Mouse (Mus musculus) retina, embryonic 14.5 days (tissue): ENCODE data around the gene Efcab12.

Source experiments
- DNase-seq: peaks from one replicate; pipeline ENCODE4 v3.0.0-alpha.2; 2015; ENCODE audit warnings: low spot score

Gene Efcab12

GRCm38 (mm10) chr6:115845006-115845405 lies 6.8 kb upstream of the Efcab12 start:
- no peak for DNase-seq

DNA sequence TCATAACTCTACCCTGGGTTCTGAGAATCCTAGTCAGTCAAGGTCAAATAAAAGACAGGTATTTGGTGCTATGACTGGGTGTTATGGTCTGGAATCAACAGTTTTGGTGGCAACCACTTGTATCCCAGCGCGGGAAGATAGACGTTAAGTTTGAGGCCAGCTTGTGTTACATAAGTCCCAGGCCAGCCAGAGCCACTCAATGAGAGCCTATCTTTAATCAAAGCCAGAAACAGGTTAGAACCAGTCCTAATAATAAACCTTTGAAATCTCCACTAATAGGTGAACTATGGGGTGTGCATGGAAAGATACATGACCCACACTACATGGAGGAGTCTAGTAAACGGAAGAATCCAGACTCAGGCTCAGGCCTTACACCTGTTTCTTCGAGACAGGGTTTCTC lies 533 bp upstream of the Efcab12 start:
- no peak for DNase-seq

- no peak for DNase-seq
These were observed 4.4 kb downstream of the Efcab12 start for GRCm38 (mm10) chr6:115833861-115834260.

DNA sequence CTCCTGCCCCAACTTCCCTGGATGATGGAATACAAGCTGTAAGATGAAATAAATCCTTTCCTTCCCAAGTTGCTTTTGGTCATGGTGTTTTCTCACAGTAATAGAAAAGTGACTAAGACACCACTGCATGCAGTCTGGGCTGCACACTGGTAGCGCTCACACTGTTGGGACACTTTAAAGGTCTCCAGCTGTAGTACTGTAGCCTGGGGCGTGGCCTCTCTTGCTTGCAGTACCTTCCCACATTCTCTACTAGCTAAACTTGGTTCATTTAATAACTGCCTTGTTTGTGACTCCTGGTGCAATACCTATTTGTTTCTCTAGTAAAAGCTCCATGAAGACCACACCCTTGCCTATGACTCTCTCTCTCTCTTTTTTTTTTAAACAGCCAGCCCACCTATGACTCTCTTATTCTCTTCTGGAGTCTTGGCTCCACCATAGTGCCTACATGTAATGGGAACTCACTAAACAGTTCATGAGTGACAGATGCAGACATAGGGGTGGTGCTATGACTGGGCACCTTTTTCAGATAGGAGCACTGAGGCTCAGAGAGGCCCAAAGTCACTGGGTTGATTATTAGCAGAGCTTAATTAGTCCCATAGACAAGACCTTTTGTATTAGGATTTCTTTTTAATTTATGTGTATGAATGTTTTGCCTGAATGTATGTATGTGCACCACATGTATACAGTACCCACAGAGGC lies 5.9 kb downstream of the Efcab12 start:
- DNase-seq = no peak

DNA sequence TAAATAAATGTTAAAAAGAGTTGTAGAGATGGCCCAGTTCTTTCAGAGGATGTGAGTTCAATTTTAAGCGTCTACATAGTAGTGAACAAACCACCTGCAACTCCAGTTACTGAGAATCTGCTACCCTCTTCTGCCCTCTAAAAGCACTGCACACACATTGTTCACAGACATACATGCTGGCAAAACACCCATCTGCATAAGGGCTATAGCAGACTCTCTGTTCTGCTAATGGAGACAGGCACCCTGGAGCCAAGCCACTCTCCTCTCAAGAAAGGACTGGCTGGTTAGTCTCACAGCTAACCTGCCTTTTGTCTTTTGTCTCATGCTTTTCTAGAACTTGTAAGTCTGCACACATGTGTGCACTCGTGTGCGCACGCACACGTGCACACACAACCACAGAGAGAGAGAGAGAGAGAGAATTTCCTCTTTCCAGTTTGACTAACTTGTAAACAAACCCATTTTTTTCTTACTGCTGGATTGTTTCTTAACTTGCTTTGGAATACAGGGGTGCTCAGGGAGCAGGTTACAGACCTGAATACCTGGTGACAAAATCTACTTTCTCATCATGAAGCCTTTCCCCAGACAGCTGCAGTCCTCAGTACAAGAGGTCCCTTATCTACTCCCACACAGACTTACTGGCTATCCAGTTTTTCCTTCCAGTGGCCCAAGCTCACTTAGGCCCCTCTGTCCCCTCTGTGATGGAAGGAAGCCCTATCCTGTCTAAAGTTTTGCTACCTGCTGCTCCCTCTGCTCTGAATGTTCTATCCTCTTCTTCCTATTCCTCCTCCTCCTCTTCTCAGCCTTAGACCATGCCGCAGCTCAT lies 7.2 kb downstream of the Efcab12 start:
- no peak for DNase-seq

DNA sequence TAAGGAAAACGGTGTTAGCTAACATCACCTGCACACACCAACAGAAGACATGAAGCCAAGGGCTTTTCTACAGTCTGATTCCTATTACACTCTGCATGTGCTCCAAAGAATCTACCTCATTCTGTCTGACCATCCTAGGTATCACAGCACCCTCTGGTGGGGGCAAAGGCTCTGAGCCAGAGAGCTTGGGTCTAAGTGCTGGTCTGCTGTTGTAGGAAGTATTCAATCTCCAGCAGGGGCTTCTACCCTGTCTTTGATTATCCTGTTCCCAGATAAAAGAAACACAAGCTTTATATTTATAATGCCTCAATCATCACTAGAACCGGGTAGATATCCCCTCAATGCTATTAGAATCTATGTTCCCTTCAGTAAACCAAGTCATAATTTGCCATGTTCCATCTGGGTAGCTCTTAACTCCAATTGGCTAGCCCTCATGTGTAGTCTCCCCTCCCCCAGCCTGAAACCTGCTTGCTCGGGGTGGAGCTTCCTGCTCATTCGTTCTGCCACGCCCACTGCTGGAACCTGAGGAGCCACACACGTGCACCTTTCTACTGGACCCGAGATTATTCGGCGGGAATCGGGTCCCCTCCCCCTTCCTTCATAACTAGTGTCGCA lies 14.3 kb downstream of the Efcab12 start:
- peak; percentile 78 for DNase-seq

DNA sequence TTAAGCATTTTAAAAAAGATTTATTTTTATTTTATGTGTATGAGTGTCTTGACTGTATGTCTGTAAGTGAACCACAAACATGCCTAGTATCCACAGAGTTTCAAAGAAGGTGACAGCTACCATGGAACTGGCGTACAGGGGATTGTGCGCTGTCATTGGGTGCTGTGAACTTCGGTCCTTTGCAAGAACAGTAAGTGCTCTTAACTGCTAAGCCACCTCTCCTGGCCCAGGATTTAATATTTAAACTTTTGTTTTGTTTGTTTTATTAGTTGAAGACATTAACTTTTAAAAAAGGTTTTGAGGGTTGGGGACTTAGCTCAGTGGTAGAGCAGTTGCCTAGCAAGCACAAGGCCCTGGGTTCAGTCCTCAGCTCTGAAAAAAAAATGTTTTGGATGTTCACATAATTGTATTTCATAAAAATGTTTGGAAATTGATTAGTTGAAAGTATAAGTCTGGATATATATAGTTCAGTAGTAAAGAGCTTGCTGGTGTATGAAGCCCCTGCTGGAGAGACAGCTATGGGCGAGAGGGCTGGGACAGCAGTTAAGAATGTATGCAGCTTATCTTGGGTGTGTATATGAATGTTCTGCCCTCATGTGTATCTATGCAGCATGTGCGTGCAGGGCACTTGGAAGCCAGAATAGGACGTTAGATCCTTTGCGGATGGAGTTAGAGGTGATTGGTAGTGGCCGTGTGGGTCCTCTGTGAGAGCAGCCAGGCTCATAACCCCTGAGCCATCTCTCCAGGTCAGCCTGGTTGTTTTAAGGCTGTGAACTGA lies 16.8 kb downstream of the Efcab12 start:
- DNase-seq = no peak

GRCm38 (mm10) chr6:115818129-115818528 lies 20.1 kb downstream of the Efcab12 start:
- no peak for DNase-seq

- DNase-seq = no peak
These were observed 23.2 kb downstream of the Efcab12 start for GRCm38 (mm10) chr6:115815041-115815440.

- DNase-seq = peak; percentile 70
These were observed 24.1 kb downstream of the Efcab12 start for GRCm38 (mm10) chr6:115814104-115814503.

DNA sequence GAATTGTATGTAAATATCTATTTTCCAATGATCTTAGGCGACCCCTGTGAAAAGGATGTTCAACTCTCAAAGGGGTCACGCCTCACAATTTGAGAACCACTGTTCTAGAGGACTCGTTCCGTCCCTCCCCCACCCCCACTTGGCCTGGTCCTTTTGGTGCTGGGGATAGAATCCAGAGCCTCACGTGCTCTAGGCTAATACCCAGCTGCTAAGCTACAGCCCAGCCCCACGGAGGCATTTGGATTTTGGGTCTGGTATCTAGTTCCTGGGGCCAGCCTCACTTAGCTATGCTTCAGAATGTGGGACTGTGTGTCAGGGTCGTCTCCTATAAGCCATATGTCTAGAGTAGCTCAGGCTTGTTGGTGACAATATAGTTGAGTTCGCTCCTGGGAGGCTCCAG lies 26.6 kb downstream of the Efcab12 start:
- DNase-seq = no peak

DNA sequence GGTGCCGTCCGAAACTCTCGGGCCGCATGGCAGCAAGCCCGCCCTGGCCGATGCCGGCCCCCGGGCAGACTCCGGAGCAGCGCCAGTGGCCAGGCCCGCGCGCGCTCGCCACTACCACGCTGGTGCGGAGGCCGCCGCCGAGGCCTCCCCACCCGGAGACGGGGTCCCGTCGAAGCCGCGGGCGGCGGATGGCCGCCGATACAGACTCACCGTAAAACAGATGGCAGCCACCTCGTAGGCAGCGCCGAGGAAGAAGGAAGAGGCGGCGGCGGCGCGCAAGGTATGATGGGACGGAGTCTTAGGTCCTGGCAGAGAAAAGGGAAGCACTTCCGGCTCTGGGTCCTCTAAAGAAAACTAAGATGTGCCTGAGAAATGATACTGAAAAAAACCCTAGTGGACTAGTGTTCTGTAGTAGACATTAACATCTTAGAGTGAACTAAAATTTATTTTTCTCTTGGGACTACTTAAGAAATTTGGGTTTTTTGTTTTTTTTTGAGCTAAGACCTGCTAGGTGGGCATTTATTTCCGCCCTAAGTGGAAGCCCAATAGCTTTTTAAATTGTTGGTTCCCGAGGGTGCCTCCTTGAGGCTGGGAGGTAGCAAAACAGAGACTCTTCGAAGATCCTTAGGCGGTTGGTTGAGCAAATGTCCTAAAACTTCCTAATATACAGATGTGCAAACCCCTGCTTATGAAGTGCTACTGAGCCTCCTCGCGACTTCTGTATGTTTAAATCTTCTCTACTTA lies 29.6 kb downstream of the Efcab12 start, which contains the start of gene Rpl32:
Gene Rpl32, minus strand, starts transcription at position 260 of the 744 bp plus-strand sequence.
- peak; percentile 96 for DNase-seq

DNA sequence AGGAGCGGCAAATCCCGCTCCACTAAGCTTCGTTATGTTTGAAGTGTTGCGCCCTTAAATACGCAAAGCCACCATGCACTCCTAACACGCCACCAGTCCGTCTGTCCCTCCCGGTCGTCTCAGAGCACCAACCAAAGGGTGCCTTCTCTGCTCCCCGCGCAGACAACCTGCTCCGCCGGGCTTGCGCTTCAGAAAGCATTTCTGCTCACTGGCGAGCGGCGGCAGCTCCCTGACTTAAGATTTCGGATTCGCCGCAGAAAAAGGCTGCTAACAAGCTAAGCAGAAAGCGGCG lies 30.1 kb downstream of the Efcab12 start:
- DNase-seq = peak; percentile 39

GRCm38 (mm10) chr6:115807464-115808195 lies 30.6 kb downstream of the Efcab12 start:
- no peak for DNase-seq

- DNase-seq = no peak
These were observed 33.6 kb downstream of the Efcab12 start for GRCm38 (mm10) chr6:115804432-115805192.

DNA sequence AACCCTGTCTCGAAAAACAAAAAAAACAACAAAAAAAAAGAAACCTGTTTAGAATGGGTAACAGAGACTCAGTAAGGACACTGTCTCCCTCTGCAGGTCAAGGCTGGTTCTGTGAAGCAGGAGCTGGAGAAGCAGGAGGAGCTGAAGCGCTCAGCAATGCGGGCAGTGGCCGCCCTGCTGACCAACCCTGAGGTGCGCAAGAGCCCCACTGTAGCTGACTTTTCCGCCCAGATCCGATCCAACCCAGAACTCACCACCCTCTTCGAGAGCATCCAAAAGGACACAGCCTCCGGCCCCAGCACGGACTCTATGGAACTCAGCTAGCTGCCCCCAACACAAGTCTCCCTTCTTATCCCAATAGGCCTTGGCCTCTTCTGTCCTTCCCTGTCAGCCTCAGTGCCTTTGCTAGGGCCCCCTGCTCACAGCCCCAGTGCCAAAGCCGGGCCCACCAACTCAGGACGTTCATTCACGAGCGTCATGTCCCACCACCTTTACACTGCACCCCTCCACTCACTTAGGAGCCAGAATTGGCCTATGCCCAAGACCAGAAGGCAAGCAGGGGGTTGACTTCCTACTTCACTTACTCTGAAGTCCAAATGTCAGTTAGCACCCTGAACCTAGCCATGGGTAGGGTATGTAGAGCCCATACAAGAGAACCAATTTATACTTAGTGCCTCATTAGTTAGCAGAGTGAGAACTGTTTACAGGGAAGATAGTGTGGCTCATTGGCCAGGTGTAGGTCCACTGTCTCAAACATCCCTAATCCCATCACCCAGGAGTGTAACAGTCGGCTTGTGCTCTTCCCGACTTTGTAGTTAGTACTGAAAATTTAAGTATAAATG lies 34.5 kb downstream of the Efcab12 start:
- DNase-seq = peak; percentile 80

DNA sequence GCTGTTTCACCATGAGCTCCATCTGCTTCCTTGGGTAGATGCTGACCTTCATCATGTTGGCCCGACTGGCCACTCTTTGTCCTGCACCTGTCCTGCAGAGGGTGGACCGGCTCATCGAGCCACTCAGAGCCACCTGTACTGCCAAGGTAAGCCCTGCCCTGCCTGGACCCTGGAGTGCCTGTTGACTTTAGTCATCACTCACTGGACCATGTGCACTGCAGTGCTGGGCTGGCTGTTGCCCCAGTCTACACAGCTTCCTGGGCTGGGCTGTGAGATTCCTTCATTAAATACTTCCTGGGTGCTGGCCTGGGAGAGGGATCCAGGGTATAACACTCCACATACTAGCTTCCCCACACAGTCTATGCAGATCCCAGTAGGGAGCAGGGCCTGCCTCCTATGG lies 36.4 kb downstream of the Efcab12 start:
- no peak for DNase-seq

DNA sequence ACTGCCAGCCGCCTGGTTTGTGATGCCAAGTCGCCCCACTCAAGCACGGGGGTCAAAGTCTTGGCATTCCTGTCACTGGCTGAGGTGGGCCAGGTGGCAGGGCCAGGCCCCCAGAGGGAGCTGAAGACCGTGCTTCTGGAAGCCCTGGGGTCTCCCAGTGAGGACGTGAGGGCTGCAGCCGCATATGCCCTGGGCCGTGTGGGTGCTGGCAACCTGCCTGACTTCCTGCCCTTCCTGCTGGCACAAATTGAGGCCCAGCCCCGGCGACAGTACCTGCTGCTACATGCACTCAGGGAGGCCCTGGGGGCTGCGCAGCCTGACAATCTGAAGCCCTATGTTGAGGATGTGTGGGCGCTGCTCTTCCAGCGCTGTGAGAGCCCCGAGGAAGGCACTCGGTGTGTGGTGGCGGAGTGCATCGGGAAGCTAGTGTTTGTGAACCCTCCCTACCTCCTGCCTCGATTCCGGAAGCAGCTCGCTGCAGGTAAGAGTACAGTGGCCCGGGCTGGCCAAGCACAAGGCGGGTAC lies 45.5 kb downstream of the Efcab12 start:
- DNase-seq = no peak
